Mouse (Mus musculus): ENCODE data around the gene Cntn5. TPM values are rescaled to one million over a fixed set of nuclear protein-coding genes. Genes with fewer than 3 reads are reported as not detected.

Cntn5 gene
- polyA plus RNA-seq, 1 experiment from 2014 or later: 1.7 TPM

DNA sequence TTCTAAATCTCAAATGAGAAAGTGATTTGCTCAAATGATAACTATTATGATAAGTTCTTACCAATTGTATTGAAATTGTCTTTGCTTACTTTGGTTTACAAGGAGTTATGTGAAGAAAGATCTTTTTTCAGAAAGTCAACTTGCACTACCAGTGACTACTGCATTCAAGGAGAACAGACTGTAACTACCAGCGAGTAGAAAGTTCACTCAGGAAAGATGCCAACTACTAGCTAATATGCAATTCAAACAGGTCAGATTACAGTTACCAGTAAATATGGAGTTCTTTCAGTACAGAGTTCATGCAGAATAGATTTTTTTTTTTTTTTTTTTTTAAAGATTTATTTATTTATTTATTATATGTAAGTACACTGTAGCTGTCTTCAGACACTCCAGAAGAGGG is 795.4 kb downstream of the Cntn5 start:
- no peaks in the 10 kb centered on the region for H3K36me3 ChIP-seq (ENCODE audit: control insufficient read depth, insufficient read depth, low read length)
- ATAC-seq (ENCODE audit: low FRiP score) (no peak), DNase-seq (ENCODE audit: low spot score, missing footprints) (no peak)
- WGBS: 96% methylated on average over 1 of the region's 1 CpGs
- no peaks in the 10 kb centered on the region for H3K4me1 ChIP-seq (ENCODE audit: control insufficient read depth, insufficient read depth, low read length)
- no peak overlapping the region for H3K9ac ChIP-seq (ENCODE audit: low read length)
- no peaks in the 10 kb centered on the region for H3K9me3 ChIP-seq (ENCODE audit: control insufficient read depth, low read length)
- no peak overlapping the region for H3K4me2 ChIP-seq
- H3K27me3 ChIP-seq (ENCODE audit: control insufficient read depth, insufficient read depth, low read length): no peaks in the 10 kb centered on the region
- H3K27ac ChIP-seq (ENCODE audit: low read depth, low read length): no peak overlapping the region
- H3K4me3 ChIP-seq (ENCODE audit: low read depth, low read length): no peak overlapping the region

DNA sequence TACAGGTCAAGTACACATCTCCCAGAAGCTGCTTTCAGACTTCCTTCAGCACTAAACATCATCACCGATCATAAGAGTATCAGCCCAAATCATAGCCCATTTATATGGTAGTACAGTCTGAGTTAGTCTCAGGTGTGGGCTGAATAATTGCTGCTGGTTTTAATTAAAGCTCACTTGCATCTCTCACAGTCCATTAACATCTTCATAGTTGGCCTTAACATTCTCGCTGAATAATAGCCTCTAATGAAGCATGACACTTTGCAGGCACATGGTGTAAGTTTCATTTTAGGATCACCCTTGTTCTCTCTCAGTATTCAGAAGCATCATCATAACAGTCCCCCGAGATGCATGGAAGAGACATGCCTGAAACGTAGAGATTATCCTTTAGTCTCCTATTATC is 796.7 kb downstream of the Cntn5 start:
- H3K9ac ChIP-seq (ENCODE audit: low read length): no peak overlapping the region
- ATAC-seq (ENCODE audit: low FRiP score) (no peak), DNase-seq (ENCODE audit: low spot score, missing footprints) (no peak)
- 75% methylated on average over 4 of the region's 4 CpGs for WGBS
- no peak overlapping the region for H3K27ac ChIP-seq (ENCODE audit: low read depth, low read length)
- no peaks in the 10 kb centered on the region for H3K4me1 ChIP-seq (ENCODE audit: control insufficient read depth, insufficient read depth, low read length)
- no peaks in the 10 kb centered on the region for H3K36me3 ChIP-seq (ENCODE audit: control insufficient read depth, insufficient read depth, low read length)
- no peaks in the 10 kb centered on the region for H3K27me3 ChIP-seq (ENCODE audit: control insufficient read depth, insufficient read depth, low read length)
- no peak overlapping the region for H3K4me3 ChIP-seq (ENCODE audit: low read depth, low read length)
- H3K9me3 ChIP-seq (ENCODE audit: control insufficient read depth, low read length): no peaks in the 10 kb centered on the region
- no peak overlapping the region for H3K4me2 ChIP-seq

DNA sequence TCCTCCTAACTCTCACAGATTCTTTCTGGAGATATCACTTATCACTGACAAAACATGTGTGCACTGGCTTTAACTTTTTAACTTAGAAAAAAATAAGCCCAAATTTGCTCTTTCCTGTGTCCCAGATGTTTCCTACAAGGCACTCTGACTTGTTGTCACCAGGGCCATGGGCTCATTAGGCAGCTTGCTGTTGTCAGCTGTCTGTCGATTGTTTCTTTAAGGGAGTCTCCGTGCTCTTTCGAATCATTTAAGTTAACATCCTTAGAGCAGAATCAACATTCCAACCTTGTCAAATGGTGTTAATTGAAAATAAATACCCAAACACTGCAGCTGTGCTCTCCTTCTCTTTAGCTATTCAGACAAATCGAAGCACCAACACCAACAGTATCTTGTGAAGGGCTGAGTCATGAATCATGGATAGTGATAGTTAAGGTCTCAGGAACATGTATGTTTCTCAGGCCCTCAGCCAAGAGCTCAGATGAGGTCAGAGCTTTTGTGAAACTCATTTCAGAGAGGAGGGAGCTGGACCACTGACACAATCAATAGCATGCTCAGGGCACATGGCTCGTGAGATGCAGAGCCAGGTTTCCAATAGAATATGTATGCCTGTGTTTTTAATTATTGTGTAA is 802.6 kb downstream of the Cntn5 start:
- Histone ChIP-seq H3K27ac (ENCODE audit: low read depth, low read length) (no peak overlapping the region), H3K4me2 (no peak overlapping the region), H3K27me3 (ENCODE audit: control insufficient read depth, insufficient read depth, low read length) (no peaks in the 10 kb centered on the region), H3K4me1 (ENCODE audit: control insufficient read depth, insufficient read depth, low read length) (no peaks in the 10 kb centered on the region), H3K9ac (ENCODE audit: low read length) (no peak overlapping the region), H3K9me3 (ENCODE audit: control insufficient read depth, low read length) (no peaks in the 10 kb centered on the region), H3K4me3 (ENCODE audit: low read depth, low read length) (no peak overlapping the region), H3K36me3 (ENCODE audit: control insufficient read depth, insufficient read depth, low read length) (no peaks in the 10 kb centered on the region)
- 75% methylated on average over 5 of the region's 5 CpGs for WGBS
- ATAC-seq (ENCODE audit: low FRiP score) (no peak), DNase-seq (ENCODE audit: low spot score, missing footprints) (no peak)

DNA sequence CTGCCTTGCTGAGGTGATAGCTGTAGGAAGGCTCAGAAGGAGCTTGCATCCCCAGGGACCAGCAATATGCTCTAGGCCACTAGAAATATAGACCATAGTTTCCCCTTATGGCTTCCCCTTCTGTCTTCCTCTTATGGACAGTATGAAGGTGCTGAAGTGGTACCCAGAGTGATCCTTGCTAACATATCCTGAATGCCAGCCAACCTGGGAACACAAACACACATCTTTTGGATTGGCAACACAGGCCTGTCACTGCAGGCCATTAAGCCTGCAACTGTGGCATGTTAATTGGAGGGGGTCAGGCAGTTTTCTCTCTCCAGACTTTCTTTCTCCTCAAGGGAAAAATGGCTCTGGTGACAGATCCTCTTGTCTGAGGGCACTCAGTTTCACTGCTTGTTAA is 828.3 kb downstream of the Cntn5 start:
- H3K9ac ChIP-seq (ENCODE audit: low read length): no peak overlapping the region
- H3K27ac ChIP-seq (ENCODE audit: low read depth, low read length): no peak overlapping the region
- no peak overlapping the region for H3K4me2 ChIP-seq
- H3K36me3 ChIP-seq (ENCODE audit: control insufficient read depth, insufficient read depth, low read length): no peaks in the 10 kb centered on the region
- H3K9me3 ChIP-seq (ENCODE audit: control insufficient read depth, low read length): no peaks in the 10 kb centered on the region
- peak; percentile 61 for DNase-seq (ENCODE audit: low spot score, missing footprints)
- ATAC-seq (ENCODE audit: low FRiP score): no peak
- H3K27me3 ChIP-seq (ENCODE audit: control insufficient read depth, insufficient read depth, low read length): no peaks in the 10 kb centered on the region
- no peak overlapping the region for H3K4me3 ChIP-seq (ENCODE audit: low read depth, low read length)
- no peaks in the 10 kb centered on the region for H3K4me1 ChIP-seq (ENCODE audit: control insufficient read depth, insufficient read depth, low read length)

DNA sequence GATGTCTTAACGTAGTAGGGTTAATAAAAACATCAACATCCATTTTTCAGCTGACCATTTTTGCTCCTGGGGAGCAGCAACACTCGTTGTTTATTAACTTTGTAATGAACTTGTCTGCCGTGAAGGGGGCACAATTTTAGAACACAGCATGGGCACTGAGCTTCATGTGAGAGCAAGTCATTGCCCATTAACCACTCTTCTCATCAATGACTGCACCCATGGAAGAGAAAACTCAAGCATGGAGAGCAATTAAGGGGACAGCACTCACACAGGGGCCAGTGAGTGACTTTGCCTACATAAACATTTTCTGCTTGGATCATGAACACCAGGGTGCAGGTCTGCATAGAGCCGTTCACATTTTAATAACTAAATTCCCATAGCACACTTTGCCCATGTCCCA is 831.2 kb downstream of the Cntn5 start:
- peak; percentile 10 for DNase-seq (ENCODE audit: low spot score, missing footprints)
- Histone ChIP-seq H3K4me3 (ENCODE audit: low read depth, low read length) (no peak overlapping the region), H3K27ac (ENCODE audit: low read depth, low read length) (no peak overlapping the region), H3K36me3 (ENCODE audit: control insufficient read depth, insufficient read depth, low read length) (no peaks in the 10 kb centered on the region), H3K9ac (ENCODE audit: low read length) (no peak overlapping the region), H3K4me1 (ENCODE audit: control insufficient read depth, insufficient read depth, low read length) (no peaks in the 10 kb centered on the region), H3K27me3 (ENCODE audit: control insufficient read depth, insufficient read depth, low read length) (no peaks in the 10 kb centered on the region), H3K4me2 (no peak overlapping the region), H3K9me3 (ENCODE audit: control insufficient read depth, low read length) (no peaks in the 10 kb centered on the region)
- ATAC-seq (ENCODE audit: low FRiP score): no peak
- WGBS: 60% methylated on average over 4 of the region's 4 CpGs

- H3K9me3 ChIP-seq (ENCODE audit: control insufficient read depth, low read length): no peaks in the 10 kb centered on the region
- no peak overlapping the region for H3K9ac ChIP-seq (ENCODE audit: low read length)
- 76% methylated on average over 5 of the region's 5 CpGs for WGBS
- no peaks in the 10 kb centered on the region for H3K36me3 ChIP-seq (ENCODE audit: control insufficient read depth, insufficient read depth, low read length)
- no peak overlapping the region for H3K4me3 ChIP-seq (ENCODE audit: low read depth, low read length)
- ATAC-seq (ENCODE audit: low FRiP score) (no peak), DNase-seq (ENCODE audit: low spot score, missing footprints) (peak; percentile 44)
- H3K27me3 ChIP-seq (ENCODE audit: control insufficient read depth, insufficient read depth, low read length): no peaks in the 10 kb centered on the region
- H3K4me2 ChIP-seq: no peak overlapping the region
- no peak overlapping the region for H3K27ac ChIP-seq (ENCODE audit: low read depth, low read length)
- H3K4me1 ChIP-seq (ENCODE audit: control insufficient read depth, insufficient read depth, low read length): no peaks in the 10 kb centered on the region
Observed at GRCm38 (mm10) chr9:10072860-10073259, 831.7 kb downstream of the Cntn5 start.

DNA sequence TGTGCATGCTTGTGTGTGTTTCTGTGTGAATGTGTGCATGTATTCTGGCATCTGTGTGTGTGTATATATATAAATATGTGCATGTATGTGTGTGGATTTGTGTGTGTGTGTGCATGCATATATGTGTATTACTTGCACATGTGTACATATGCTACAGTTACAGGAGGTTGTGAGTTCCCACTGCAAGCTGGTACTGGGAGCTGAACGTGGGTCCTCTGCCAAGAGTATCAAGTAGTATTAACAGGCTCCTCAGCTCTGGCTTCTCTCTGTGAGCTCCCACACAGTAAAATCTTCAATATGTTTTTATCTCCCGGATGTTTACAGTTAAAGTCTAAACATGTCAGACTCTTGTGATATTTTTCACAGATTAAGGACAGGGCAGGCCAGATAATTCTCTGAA is 833.3 kb downstream of the Cntn5 start:
- no peaks in the 10 kb centered on the region for H3K27me3 ChIP-seq (ENCODE audit: control insufficient read depth, insufficient read depth, low read length)
- H3K4me2 ChIP-seq: no peak overlapping the region
- no peak overlapping the region for H3K4me3 ChIP-seq (ENCODE audit: low read depth, low read length)
- H3K36me3 ChIP-seq (ENCODE audit: control insufficient read depth, insufficient read depth, low read length): no peaks in the 10 kb centered on the region
- 76% methylated on average over 2 of the region's 2 CpGs for WGBS
- no peak overlapping the region for H3K27ac ChIP-seq (ENCODE audit: low read depth, low read length)
- H3K4me1 ChIP-seq (ENCODE audit: control insufficient read depth, insufficient read depth, low read length): no peaks in the 10 kb centered on the region
- H3K9me3 ChIP-seq (ENCODE audit: control insufficient read depth, low read length): no peaks in the 10 kb centered on the region
- peak; percentile 17 for DNase-seq (ENCODE audit: low spot score, missing footprints)
- no peak overlapping the region for H3K9ac ChIP-seq (ENCODE audit: low read length)
- ATAC-seq (ENCODE audit: low FRiP score): no peak

GRCm38 (mm10) chr9:10044969-10045789 is 859.4 kb downstream of the Cntn5 start:
- no peak for DNase-seq (ENCODE audit: low spot score, missing footprints)
- no peak overlapping the region for H3K27ac ChIP-seq (ENCODE audit: low read depth, low read length)
- no peak overlapping the region for H3K9ac ChIP-seq (ENCODE audit: low read length)
- no peaks in the 10 kb centered on the region for H3K27me3 ChIP-seq (ENCODE audit: control insufficient read depth, insufficient read depth, low read length)
- 0 out of 2 replicates have a peak, but pooled peaks have one; percentile 35 for ATAC-seq (ENCODE audit: low FRiP score)
- no peak overlapping the region for H3K4me3 ChIP-seq (ENCODE audit: low read depth, low read length)
- H3K4me2 ChIP-seq: no peak overlapping the region
- H3K36me3 ChIP-seq (ENCODE audit: control insufficient read depth, insufficient read depth, low read length): no peaks in the 10 kb centered on the region
- H3K9me3 ChIP-seq (ENCODE audit: control insufficient read depth, low read length): no peaks in the 10 kb centered on the region
- H3K4me1 ChIP-seq (ENCODE audit: control insufficient read depth, insufficient read depth, low read length): no peaks in the 10 kb centered on the region
- WGBS: 79% methylated on average over 4 of the region's 4 CpGs

- DNase-seq (ENCODE audit: low spot score, missing footprints): no peak
- Histone ChIP-seq H3K9me3 (ENCODE audit: control insufficient read depth, low read length) (no peaks in the 10 kb centered on the region), H3K4me3 (ENCODE audit: low read depth, low read length) (no peak overlapping the region), H3K4me1 (ENCODE audit: control insufficient read depth, insufficient read depth, low read length) (no peaks in the 10 kb centered on the region), H3K9ac (ENCODE audit: low read length) (no peak overlapping the region), H3K4me2 (no peak overlapping the region), H3K27ac (ENCODE audit: low read depth, low read length) (no peak overlapping the region), H3K36me3 (ENCODE audit: control insufficient read depth, insufficient read depth, low read length) (no peaks in the 10 kb centered on the region), H3K27me3 (ENCODE audit: control insufficient read depth, insufficient read depth, low read length) (no peaks in the 10 kb centered on the region)
- 82% methylated on average over 3 of the region's 3 CpGs for WGBS
- no peak for ATAC-seq (ENCODE audit: low FRiP score)
Observed at GRCm38 (mm10) chr9:10043001-10043400, 861.6 kb downstream of the Cntn5 start.

Data from midbrain, embryonic 11.5 days (tissue).